Mouse (Mus musculus) heart, embryonic 16.5 days (tissue): Measurements from ENCODE around the gene Gm6034. TPM values are rescaled to one million over a fixed set of nuclear protein-coding genes. Genes with fewer than 3 reads are reported as not detected.
"Not testable (repeated sequence)": the region's sequence is repeated elsewhere in the genome, so short reads cannot be mapped to it uniquely, and the experiment has no call there.

Experiments used
- ATAC-seq: fragments of 200-750 bp; cut with Nextera tagmentation; replicated peaks from 2 replicates; pipeline ENCODE4 v1.8.0; 2017; ENCODE audit warnings: moderate number of reproducible peaks; ENCODE audit not compliant: insufficient read depth, low FRiP score; ENCODE audit errors: extremely low read depth
- H3K27ac ChIP-seq: fragments of 300-500 bp; sonication (generic); 2 replicates; pipeline ENCODE4 v1.5.1; 2014; ENCODE audit warnings: mild to moderate bottlenecking, low read length, control low read depth, moderate library complexity
- H3K27me3 ChIP-seq: fragments of 300-500 bp; sonication (generic); 2 replicates; pipeline ENCODE4 v1.6.1; 2014; ENCODE audit warnings: low read length, mixed read lengths; ENCODE audit not compliant: control insufficient read depth, insufficient read depth
- H3K36me3 ChIP-seq: fragments of 300-500 bp; sonication (generic); 2 replicates; pipeline ENCODE4 v1.6.1; 2014; ENCODE audit not compliant: control insufficient read depth, insufficient read depth
- H3K4me1 ChIP-seq: fragments of 300-500 bp; sonication (generic); 2 replicates; pipeline ENCODE4 v1.6.1; 2014; ENCODE audit warnings: low read length, mixed read lengths; ENCODE audit not compliant: control insufficient read depth, insufficient read depth
- H3K4me2 ChIP-seq: fragments of 300-500 bp; sonication (generic); 2 replicates; pipeline ENCODE4 v1.6.1; 2014; ENCODE audit warnings: low read depth, mild to moderate bottlenecking, control low read depth, low read length
- H3K4me3 ChIP-seq: fragments of 300-500 bp; sonication (generic); 2 replicates; pipeline ENCODE4 v1.5.1; 2014; ENCODE audit warnings: mild to moderate bottlenecking, control low read depth, low read length
- H3K9ac ChIP-seq: fragments of 300-500 bp; sonication (generic); 2 replicates; pipeline ENCODE4 v1.6.1; 2014; ENCODE audit warnings: low read length, control low read depth
- H3K9me3 ChIP-seq: fragments of 300-500 bp; sonication (generic); replicated peaks from 2 replicates; pipeline ENCODE4 v1.6.1; 2016; ENCODE audit warnings: low read length; ENCODE audit not compliant: control insufficient read depth
- WGBS: fragments of 180-500 bp; shearing (Covaris S2); extraction: QIAGEN DNeasy Blood & Tissue Kit; methylation state at CpG from one replicate; pipeline ENCODE4 v1.1.7; 2014; 5-methylcytosine and 5-hydroxymethylcytosine counted together
- polyA plus RNA-seq: library from polyadenylated mRNA; unstranded; fragments of >200 nt; fragmentation: Nextera tagmentation; extraction: Ambion mirVana; gene quantifications from 2 replicates; pipeline ENCODE4 v1.2.1, GENCODE M21; 2015

Gm6034 gene
- polyA plus RNA-seq, 1 experiment from 2014 or later = not detected

GRCm38 (mm10) chr17:36040604-36041003 lies 2.2 kb upstream of the Gm6034 start:
- not testable (repeated sequence) for H3K27me3 ChIP-seq, ATAC-seq, H3K4me1 ChIP-seq, H3K36me3 ChIP-seq, H3K9me3 ChIP-seq, H3K4me3 ChIP-seq, H3K4me2 ChIP-seq, H3K27ac ChIP-seq, H3K9ac ChIP-seq
- WGBS = 79% methylated on average over 2 of the region's 2 CpGs

GRCm38 (mm10) chr17:36042055-36042454 lies 706 bp upstream of the Gm6034 start:
- Histone ChIP-seq H3K9ac (peak overlapping the region; percentile 70), H3K4me2 (peak overlapping the region; percentile 80), H3K4me3 (peak overlapping the region; percentile 60)
- H3K27ac ChIP-seq, H3K9me3 ChIP-seq, H3K4me1 ChIP-seq, H3K27me3 ChIP-seq, H3K36me3 ChIP-seq: not testable (repeated sequence)
- peak; percentile 69 for ATAC-seq
- 2% methylated on average over 19 of the region's 19 CpGs for WGBS

GRCm38 (mm10) chr17:36043286-36043685 lies 525 bp downstream of the Gm6034 start:
- 79% methylated on average over 3 of the region's 3 CpGs for WGBS
- no peaks in the 10 kb centered on the region; the same call in 1 of the 2 replicates for H3K27me3 ChIP-seq
- H3K27ac ChIP-seq = peak overlapping the region; percentile 48; the same call in 1 of the 2 replicates
- H3K9ac ChIP-seq = peak overlapping the region; percentile 70
- H3K9me3 ChIP-seq = no peaks in the 10 kb centered on the region
- peaks cover 4% of the 10 kb centered on the region for H3K4me1 ChIP-seq
- H3K4me2 ChIP-seq = peak overlapping the region; percentile 80
- no peak for ATAC-seq
- peak overlapping the region; percentile 60 for H3K4me3 ChIP-seq
- H3K36me3 ChIP-seq = no peaks in the 10 kb centered on the region

- WGBS = 85% methylated on average over 23 of the region's 25 CpGs
- not testable (repeated sequence) for H3K27ac ChIP-seq, H3K4me2 ChIP-seq, H3K36me3 ChIP-seq, H3K9ac ChIP-seq, H3K4me1 ChIP-seq, H3K9me3 ChIP-seq, ATAC-seq, H3K27me3 ChIP-seq, H3K4me3 ChIP-seq
Measured at GRCm38 (mm10) chr17:36057927-36058326, 15.2 kb downstream of the Gm6034 start.

GRCm38 (mm10) chr17:36058362-36058761 lies 15.6 kb downstream of the Gm6034 start, which contains the start of gene Gm11127:
Gene Gm11127, minus strand, starts transcription at chr17:36058371.
- H3K27me3 ChIP-seq, H3K4me3 ChIP-seq, H3K4me1 ChIP-seq, H3K9ac ChIP-seq, H3K36me3 ChIP-seq, H3K4me2 ChIP-seq, H3K27ac ChIP-seq, H3K9me3 ChIP-seq, ATAC-seq: not testable (repeated sequence)
- 67% methylated on average over 1 of the region's 1 CpGs for WGBS

GRCm38 (mm10) chr17:36060829-36061228 lies 18.1 kb downstream of the Gm6034 start:
- Histone ChIP-seq H3K27ac (no peak overlapping the region), H3K27me3 (no peaks in the 10 kb centered on the region; the same call in 1 of the 2 replicates), H3K4me2 (no peak overlapping the region), H3K4me3 (no peak overlapping the region), H3K9ac (no peak overlapping the region), H3K9me3 (no peaks in the 10 kb centered on the region), H3K36me3 (no peaks in the 10 kb centered on the region), H3K4me1 (no peaks in the 10 kb centered on the region)
- WGBS = 22% methylated on average over 2 of the region's 2 CpGs
- no peak for ATAC-seq

GRCm38 (mm10) chr17:36081901-36082300 lies 39.1 kb downstream of the Gm6034 start:
- not testable (repeated sequence) for ATAC-seq
- H3K27me3 ChIP-seq = peaks cover 27% of the 10 kb centered on the region

GRCm38 (mm10) chr17:36082519-36083232 lies 39.9 kb downstream of the Gm6034 start:
- not testable (repeated sequence) for ATAC-seq

More at GRCm38 (mm10) chr17:36081901-36082300, 39.1 kb downstream of the Gm6034 start:
- H3K36me3 ChIP-seq, H3K27ac ChIP-seq, H3K9me3 ChIP-seq, H3K4me1 ChIP-seq, H3K4me3 ChIP-seq, H3K4me2 ChIP-seq, H3K9ac ChIP-seq: not testable (repeated sequence)

GRCm38 (mm10) chr17:36083266-36083869 lies 40.6 kb downstream of the Gm6034 start:
- H3K9me3 ChIP-seq = no peaks in the 10 kb centered on the region
- H3K4me3 ChIP-seq = peak overlapping the region; percentile 59
- no peaks in the 10 kb centered on the region; the same call in 1 of the 2 replicates for H3K4me1 ChIP-seq
- peak overlapping the region; percentile 28 for H3K9ac ChIP-seq
- peaks cover 27% of the 10 kb centered on the region for H3K27me3 ChIP-seq
- WGBS = under 1% methylated on average over 46 of the region's 46 CpGs
- H3K36me3 ChIP-seq = no peaks in the 10 kb centered on the region
- no peak overlapping the region for H3K27ac ChIP-seq
- peak; percentile 37; the same call in 1 of the 2 replicates for ATAC-seq
- H3K4me2 ChIP-seq = peak overlapping the region; percentile 98

More at GRCm38 (mm10) chr17:36082519-36083232, 39.9 kb downstream of the Gm6034 start:
- not testable (repeated sequence) for H3K4me1 ChIP-seq, H3K9me3 ChIP-seq, H3K9ac ChIP-seq, H3K27ac ChIP-seq, H3K36me3 ChIP-seq
- H3K4me3 ChIP-seq = peak overlapping the region; percentile 59
- 51% methylated on average over 3 of the region's 6 CpGs for WGBS
- peaks cover 27% of the 10 kb centered on the region for H3K27me3 ChIP-seq
- H3K4me2 ChIP-seq = peak overlapping the region; percentile 98
